Mouse (Mus musculus) limb, embryonic 13.5 days (tissue): Measurements from ENCODE around the gene Ssu72. TPM values are rescaled to one million over a fixed set of nuclear protein-coding genes. Genes with fewer than 3 reads are reported as not detected.
"Not testable (repeated sequence)": the region's sequence is repeated elsewhere in the genome, so short reads cannot be mapped to it uniquely, and the experiment has no call there.

Experiments
- ATAC-seq: fragments of 200-750 bp; cut with Nextera tagmentation; 2 replicates; pipeline ENCODE4 v1.8.0; 2017; ENCODE audit warnings: low read depth, moderate number of reproducible peaks, moderate TSS enrichment; ENCODE audit not compliant: low FRiP score
- H3K27ac ChIP-seq: fragments of 300-500 bp; sonication (generic); 2 replicates; pipeline ENCODE4 v1.5.1; 2015; ENCODE audit warnings: inconsistent platforms, mild to moderate bottlenecking, moderate library complexity
- H3K27me3 ChIP-seq: fragments of 300-500 bp; sonication (generic); 2 replicates; pipeline ENCODE4 v1.6.1; 2015; ENCODE audit warnings: mild to moderate bottlenecking, inconsistent platforms
- H3K36me3 ChIP-seq: fragments of 300-500 bp; sonication (generic); 2 replicates; pipeline ENCODE4 v1.6.1; 2015; ENCODE audit warnings: inconsistent platforms, mild to moderate bottlenecking, moderate library complexity
- H3K4me1 ChIP-seq: fragments of 300-500 bp; sonication (generic); 2 replicates; pipeline ENCODE4 v1.6.1; 2015; ENCODE audit warnings: inconsistent platforms
- H3K4me2 ChIP-seq: fragments of 300-500 bp; sonication (generic); replicated peaks from 2 replicates; pipeline ENCODE4 v1.6.1; 2015; ENCODE audit warnings: inconsistent platforms, mild to moderate bottlenecking, moderate library complexity
- H3K4me3 ChIP-seq: fragments of 300-500 bp; sonication (generic); 2 replicates; pipeline ENCODE4 v1.5.1; 2015; ENCODE audit warnings: moderate library complexity, mild to moderate bottlenecking, inconsistent platforms
- H3K9ac ChIP-seq: fragments of 300-500 bp; sonication (generic); 2 replicates; pipeline ENCODE4 v1.6.1; 2015; ENCODE audit warnings: mild to moderate bottlenecking, inconsistent platforms
- H3K9me3 ChIP-seq: fragments of 300-500 bp; sonication (generic); 2 replicates; pipeline ENCODE4 v1.6.1; 2016; ENCODE audit warnings: inconsistent platforms
- WGBS: fragments of 180-500 bp; shearing (Covaris S2); methylation state at CpG from one replicate; pipeline ENCODE4 v1.1.7; 2015; 5-methylcytosine and 5-hydroxymethylcytosine counted together
- polyA plus RNA-seq: library from polyadenylated mRNA; unstranded; fragments of >200 nt; fragmentation: Nextera tagmentation; extraction: Ambion mirVana; gene quantifications from 2 replicates; pipeline ENCODE4 v1.2.1, GENCODE M21; 2015

Gene Ssu72
- polyA plus RNA-seq, 1 experiment from 2014 or later: 141 TPM

DNA sequence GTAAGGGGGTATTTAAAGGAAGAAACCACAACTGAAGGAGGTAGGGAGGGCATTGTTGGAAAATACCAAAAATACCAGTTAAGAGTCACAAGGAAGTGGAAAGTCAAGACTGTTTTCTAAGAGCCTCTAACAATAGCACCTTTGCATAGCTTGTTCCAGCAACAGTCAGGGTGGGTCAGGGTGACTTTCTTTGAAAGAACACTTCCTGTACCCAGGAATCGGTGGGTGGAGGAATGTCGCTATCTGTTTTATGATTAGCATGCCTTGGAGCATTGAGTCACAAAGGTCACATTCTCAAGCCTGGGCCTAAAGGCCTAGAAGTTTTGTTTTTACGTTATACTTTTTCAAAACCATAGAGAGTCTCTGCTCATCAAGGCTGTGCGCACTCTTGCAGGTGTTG is 16.8 kb upstream of the Ssu72 start:
- H3K36me3 ChIP-seq, H3K9ac ChIP-seq, H3K4me2 ChIP-seq, H3K4me3 ChIP-seq, H3K9me3 ChIP-seq, H3K4me1 ChIP-seq, H3K27me3 ChIP-seq, ATAC-seq, H3K27ac ChIP-seq: not testable (repeated sequence)
- 85% methylated on average over 4 of the region's 4 CpGs for WGBS

DNA sequence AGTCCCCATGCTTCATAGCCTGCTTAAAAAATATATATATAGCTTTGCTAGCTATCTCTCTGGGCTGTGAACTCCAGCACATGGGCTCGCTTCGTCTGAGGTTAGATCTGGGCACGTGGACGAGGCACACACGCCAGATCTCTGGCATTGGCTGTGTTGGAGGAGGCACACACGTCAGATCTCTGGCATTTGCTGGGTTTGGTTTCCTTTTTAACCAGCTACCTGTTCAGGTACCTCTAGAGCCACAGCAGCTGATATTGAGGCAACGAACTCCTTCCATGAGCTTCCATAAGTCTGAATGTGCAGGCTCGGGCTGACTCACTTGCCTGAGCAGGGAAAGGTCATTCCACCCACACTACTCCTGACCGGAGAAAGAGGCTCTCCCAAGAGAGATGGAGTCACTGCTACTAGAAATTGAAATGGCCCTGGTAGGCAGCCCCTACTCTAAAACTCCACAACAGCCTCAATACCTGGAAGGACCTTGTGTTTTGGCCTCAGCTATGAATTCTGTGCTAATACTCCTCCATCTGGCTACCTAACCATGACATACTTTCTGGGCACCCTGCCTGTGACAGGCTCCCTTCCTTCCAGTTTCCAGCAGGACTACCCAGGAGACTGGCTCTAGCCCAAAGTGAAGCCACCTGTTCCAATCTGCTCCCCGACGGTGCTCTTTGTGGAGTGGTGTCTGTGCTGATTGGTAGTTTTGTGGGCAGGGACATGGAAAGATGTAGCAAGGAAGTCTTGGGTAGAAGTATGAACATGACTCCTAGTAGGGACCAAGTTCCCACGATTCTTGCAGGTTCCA is 13.8 kb upstream of the Ssu72 start:
- Histone ChIP-seq H3K4me3 (no peak overlapping the region), H3K9me3 (no peaks in the 10 kb centered on the region), H3K4me2 (no peak overlapping the region), H3K27me3 (peaks cover 8% of the 10 kb centered on the region; the same call in 1 of the 2 replicates), H3K4me1 (peaks cover 9% of the 10 kb centered on the region), H3K27ac (no peak overlapping the region), H3K9ac (no peak overlapping the region), H3K36me3 (no peaks in the 10 kb centered on the region)
- no peak for ATAC-seq
- 79% methylated on average over 12 of the region's 12 CpGs for WGBS

DNA sequence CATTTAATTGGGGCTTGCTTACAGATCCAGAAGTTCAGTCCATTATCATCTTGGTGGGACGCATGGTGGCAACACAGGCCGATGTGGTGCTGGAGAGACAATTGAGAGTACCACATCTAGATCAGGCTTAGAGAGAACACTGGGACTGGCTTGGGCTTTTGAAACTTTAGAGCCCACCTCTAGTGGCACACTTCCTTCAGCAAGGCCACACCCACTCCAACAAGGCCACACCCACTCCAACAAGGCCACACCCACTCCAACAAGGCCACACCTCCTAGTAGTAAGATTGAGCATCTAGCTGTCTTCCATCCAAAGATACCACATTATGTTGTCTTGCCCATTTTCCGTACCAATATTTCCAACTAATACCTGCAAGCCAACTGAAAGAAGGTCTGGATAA is 12.2 kb upstream of the Ssu72 start:
- no peak overlapping the region for H3K4me2 ChIP-seq
- peaks cover 21% of the 10 kb centered on the region for H3K4me1 ChIP-seq
- H3K27ac ChIP-seq: no peak overlapping the region
- H3K9me3 ChIP-seq: no peaks in the 10 kb centered on the region
- 96% methylated on average over 3 of the region's 3 CpGs for WGBS
- no peak overlapping the region for H3K9ac ChIP-seq
- peaks cover 12% of the 10 kb centered on the region; the same call in 1 of the 2 replicates for H3K27me3 ChIP-seq
- no peak for ATAC-seq
- H3K4me3 ChIP-seq: no peak overlapping the region
- no peaks in the 10 kb centered on the region for H3K36me3 ChIP-seq

DNA sequence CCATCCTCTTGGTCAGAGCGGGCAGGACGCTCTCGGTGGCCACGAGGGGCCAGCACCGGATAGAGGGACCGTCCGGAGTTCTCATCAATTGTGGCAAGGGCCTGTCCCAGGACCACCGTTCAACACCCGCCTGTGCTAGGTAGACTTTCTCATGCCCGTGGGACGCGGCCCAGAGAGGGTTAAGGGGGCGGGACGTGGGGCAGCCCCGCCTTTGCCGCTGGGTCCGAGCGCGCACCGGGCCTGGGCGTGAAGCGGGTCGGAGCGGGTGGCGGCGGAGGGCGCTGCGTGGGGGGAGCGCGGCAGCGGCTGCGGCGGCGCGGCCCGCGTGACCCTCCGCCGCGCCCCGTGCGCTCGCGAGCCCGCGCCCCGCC is 10.5 kb upstream of the Ssu72 start, which contains the start of gene Fndc10:
Gene Fndc10, plus strand, starts transcription at position 232 of the 371 bp plus-strand sequence.
- Histone ChIP-seq H3K36me3 (no peaks in the 10 kb centered on the region), H3K4me3 (peak within 1 kb of the TSS; percentile 69), H3K4me1 (peaks cover 21% of the 10 kb centered on the region), H3K9ac (peak within 1 kb of the TSS; percentile 82), H3K9me3 (no peaks in the 10 kb centered on the region), H3K27me3 (peaks cover 12% of the 10 kb centered on the region; the same call in 1 of the 2 replicates), H3K27ac (peak within 1 kb of the TSS; percentile 78; the same call in 1 of the 2 replicates), H3K4me2 (peak within 1 kb of the TSS; percentile 94)
- peak; percentile 87 for ATAC-seq
- under 1% methylated on average over 23 of the region's 47 CpGs for WGBS

DNA sequence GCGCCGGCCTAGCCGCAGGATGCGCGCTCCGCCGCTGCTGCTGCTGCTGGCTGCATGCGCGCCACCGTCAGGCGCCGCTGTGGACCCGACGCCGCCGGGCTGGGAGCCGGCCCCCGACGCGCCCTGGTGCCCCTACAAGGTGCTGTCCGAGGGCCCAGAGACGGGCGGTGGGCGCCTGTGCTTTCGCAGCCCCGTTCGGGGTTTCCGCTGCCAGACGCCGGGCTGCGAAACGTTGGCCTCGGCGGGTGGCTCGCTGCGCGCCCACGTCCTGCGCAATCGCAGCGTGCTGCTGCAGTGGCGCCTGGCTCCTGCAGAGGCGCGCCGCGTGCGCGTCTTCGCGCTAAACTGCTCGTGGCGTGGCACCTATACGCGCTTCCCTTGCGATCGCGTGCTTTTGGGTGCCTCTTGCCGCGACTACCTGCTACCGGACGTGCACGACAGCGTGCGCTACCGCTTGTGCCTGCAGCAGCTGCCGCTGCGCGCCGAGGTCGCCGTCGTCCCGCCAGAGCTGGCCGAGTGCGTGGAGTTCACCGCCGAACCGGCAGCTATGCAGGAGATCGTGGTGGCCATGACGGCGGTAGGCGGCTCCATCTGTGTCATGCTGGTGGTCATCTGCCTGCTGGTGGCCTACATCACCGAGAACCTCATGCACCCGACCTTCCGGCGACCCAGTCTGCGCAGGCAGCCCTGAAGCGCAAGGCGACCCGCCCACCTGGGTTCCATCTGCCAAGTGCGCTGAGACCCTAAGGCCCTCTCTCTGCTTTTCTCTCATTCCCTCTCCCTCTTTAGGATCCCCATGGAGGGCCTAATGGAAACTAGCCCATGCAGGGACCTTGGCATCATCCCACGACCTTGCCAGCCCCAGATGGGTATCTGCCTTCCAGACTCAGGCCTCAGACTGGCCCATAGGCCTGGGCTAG is 9.9 kb upstream of the Ssu72 start:
- H3K9ac ChIP-seq: peak overlapping the region; percentile 82
- H3K9me3 ChIP-seq: no peaks in the 10 kb centered on the region
- peak; percentile 83 for ATAC-seq
- peaks cover 21% of the 10 kb centered on the region for H3K4me1 ChIP-seq
- H3K4me2 ChIP-seq: peak overlapping the region; percentile 94
- H3K27me3 ChIP-seq: peaks cover 12% of the 10 kb centered on the region; the same call in 1 of the 2 replicates
- peak overlapping the region; percentile 69 for H3K4me3 ChIP-seq
- peak overlapping the region; percentile 78; the same call in 1 of the 2 replicates for H3K27ac ChIP-seq
- 1% methylated on average over 87 of the region's 92 CpGs for whole genome bisulfite sequencing
- no peaks in the 10 kb centered on the region for H3K36me3 ChIP-seq

DNA sequence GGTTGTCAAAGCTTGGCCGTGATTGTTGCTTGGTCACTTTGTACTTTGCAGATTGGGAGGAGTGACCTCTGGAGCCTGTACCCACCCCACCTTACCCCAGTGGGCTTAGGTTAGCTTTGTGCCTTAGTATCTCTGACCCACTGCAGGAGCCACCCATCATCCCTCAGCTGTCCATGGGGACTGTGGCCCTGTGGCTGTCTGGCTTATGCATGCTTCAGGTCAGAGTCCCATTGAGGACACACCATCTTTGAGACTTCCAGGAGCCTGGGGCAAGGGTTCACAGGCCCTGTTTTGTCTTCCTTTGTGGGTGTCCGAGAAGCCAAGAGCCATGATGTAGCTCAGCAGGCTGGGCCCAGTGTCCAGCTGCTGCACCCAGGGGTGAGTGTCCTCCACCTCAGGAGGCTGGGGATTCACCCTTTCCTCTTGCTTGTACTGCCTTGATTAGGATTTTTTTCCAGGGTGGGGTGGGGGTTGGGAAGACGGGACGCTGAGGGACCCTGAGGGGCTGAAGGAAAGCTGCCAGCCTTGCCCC is 9.0 kb upstream of the Ssu72 start:
- ATAC-seq: no peak
- peaks cover 12% of the 10 kb centered on the region; the same call in 1 of the 2 replicates for H3K27me3 ChIP-seq
- peak overlapping the region; percentile 69 for H3K4me3 ChIP-seq
- H3K4me2 ChIP-seq: peak overlapping the region; percentile 94
- H3K9me3 ChIP-seq: no peaks in the 10 kb centered on the region
- H3K36me3 ChIP-seq: no peaks in the 10 kb centered on the region
- peak overlapping the region; percentile 82 for H3K9ac ChIP-seq
- H3K27ac ChIP-seq: no peak overlapping the region
- H3K4me1 ChIP-seq: peaks cover 21% of the 10 kb centered on the region
- 81% methylated on average over 4 of the region's 4 CpGs for WGBS

DNA sequence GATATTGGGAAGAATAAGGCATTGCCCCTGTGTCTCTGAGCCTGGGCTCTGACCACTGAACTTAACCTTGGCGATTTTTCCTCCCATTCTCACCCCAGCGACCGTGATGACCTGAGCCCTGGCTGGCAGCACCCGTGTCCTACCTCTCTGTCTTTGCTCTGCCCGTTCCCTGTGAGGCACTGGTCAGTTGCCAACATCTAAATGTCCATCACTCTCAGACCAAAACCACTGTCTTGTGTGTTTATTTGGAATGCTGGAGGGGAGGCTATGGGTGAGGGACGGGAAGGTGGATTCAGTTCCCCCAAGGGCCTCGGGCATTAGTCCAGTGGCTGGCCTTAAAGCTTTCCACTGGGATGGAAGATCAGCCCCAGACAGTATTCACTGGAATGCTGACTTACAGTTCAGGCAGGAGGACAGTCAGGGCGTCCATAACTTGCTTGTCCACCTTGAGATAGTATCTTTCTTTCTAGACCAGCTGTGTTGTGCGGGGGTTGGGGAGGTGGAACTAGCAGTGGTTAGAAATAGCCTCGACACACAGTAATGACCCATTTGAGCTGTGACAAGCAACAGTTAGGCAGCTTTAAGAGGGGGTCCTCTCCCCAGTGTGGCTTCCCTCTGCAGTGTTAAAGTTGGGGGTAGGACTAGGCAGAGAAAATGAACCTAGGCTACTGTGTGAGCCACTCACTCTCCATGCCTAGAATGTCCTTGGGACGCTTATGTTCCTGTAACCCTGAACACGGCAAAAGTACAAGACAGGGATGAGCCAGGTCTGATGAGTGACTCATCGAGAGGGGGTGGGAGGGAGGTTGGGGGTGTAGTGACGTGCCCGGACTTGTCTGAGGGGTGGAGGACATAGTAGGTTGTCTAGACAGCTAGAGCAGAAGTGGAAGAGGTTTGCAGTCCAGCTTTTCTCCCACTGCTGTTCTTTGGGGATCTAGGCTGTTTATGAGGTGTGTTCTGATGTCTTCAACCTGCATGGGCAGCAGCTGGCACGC is 8.0 kb upstream of the Ssu72 start:
- peak overlapping the region; percentile 7; the same call in 1 of the 2 replicates for H3K4me3 ChIP-seq
- peaks cover 21% of the 10 kb centered on the region for H3K4me1 ChIP-seq
- H3K4me2 ChIP-seq: peak overlapping the region; percentile 94
- no peaks in the 10 kb centered on the region for H3K9me3 ChIP-seq
- peak overlapping the region; percentile 39; the same call in 1 of the 2 replicates for H3K9ac ChIP-seq
- peaks cover 12% of the 10 kb centered on the region; the same call in 1 of the 2 replicates for H3K27me3 ChIP-seq
- ATAC-seq: no peak
- WGBS: 71% methylated on average over 16 of the region's 16 CpGs
- H3K27ac ChIP-seq: no peak overlapping the region
- no peaks in the 10 kb centered on the region for H3K36me3 ChIP-seq

DNA sequence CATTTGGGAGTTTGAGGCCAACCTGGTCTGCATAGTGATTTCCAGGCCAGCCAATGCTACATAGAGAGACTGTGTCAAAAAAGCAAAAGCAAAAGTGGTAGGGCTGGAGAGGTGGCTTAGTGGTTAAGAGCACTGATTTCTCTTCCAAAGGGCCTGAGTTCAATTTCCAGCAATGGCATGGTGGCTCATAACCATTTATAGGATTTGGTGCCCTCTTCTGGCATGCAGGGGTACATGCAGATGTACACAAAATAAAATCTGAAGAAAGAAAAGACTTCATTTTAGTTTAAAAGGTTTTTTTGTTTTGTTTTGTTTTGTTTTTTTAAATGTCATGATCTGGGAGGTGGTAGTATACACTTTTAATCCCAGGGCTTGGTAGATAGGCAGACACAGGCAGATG is 4.2 kb upstream of the Ssu72 start:
- Histone ChIP-seq H3K4me1 (peaks cover 15% of the 10 kb centered on the region), H3K27me3 (peaks cover 7% of the 10 kb centered on the region; the same call in 1 of the 2 replicates), H3K9me3 (no peaks in the 10 kb centered on the region), H3K27ac (no peak overlapping the region), H3K4me2 (no peak overlapping the region), H3K36me3 (no peaks in the 10 kb centered on the region), H3K4me3 (no peak overlapping the region), H3K9ac (no peak overlapping the region)
- no peak for ATAC-seq

DNA sequence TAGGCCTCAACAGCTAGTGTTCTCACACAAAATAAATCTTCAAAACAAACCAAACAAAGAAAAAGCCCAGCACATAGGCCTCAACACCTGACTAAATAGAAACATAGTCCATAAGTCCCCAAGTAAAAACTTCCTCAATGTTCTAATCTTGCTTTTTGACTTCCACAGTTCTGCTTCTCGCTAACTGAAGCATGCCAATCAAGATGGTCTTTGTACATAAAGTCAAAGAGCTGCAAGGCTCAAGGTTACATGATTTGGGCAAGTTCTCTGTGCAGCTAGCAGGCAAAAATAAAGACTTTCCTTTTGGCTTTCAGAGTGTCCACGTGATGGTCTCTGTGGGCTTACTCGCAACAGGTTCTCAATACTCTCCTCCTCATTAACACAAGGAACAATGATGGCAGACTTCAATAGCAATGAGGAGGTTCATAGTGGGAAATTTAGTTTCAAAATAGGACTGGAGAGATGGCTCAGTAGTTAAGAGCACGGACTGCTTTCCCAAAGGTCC is 1.1 kb upstream of the Ssu72 start:
- no peaks in the 10 kb centered on the region for H3K9me3 ChIP-seq
- H3K27ac ChIP-seq: no peak overlapping the region
- ATAC-seq: no peak
- no peak overlapping the region for H3K4me3 ChIP-seq
- 91% methylated on average over 4 of the region's 4 CpGs for WGBS
- no peaks in the 10 kb centered on the region for H3K27me3 ChIP-seq
- H3K36me3 ChIP-seq: no peaks in the 10 kb centered on the region
- peaks cover 11% of the 10 kb centered on the region for H3K4me1 ChIP-seq
- no peak overlapping the region for H3K9ac ChIP-seq
- no peak overlapping the region for H3K4me2 ChIP-seq

DNA sequence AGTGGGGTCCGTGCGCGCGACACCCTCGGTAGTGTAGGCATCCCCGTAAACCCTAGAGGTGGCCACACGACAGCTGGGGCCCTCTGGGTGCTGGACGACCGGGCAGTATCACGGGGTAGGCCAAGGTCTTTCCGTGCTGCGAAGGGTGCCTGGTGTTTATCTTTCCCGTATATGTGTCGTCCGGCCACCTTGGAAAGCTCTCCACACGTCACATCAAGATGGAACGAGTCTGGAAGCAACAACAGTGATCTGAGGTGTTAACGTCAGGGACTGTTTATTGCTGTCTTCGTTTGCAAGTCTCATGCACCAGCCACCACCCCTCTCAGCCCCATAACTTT is 961 bp downstream of the Ssu72 start:
- Histone ChIP-seq H3K4me1 (peaks cover 22% of the 10 kb centered on the region), H3K36me3 (no peaks in the 10 kb centered on the region), H3K4me3 (peak overlapping the region; percentile 92), H3K9me3 (no peaks in the 10 kb centered on the region), H3K9ac (peak overlapping the region; percentile 93), H3K27me3 (no peaks in the 10 kb centered on the region), H3K27ac (peak overlapping the region; percentile 94), H3K4me2 (peak overlapping the region; percentile 82)
- 0% methylated on average over 19 of the region's 19 CpGs for WGBS
- no peak for ATAC-seq

DNA sequence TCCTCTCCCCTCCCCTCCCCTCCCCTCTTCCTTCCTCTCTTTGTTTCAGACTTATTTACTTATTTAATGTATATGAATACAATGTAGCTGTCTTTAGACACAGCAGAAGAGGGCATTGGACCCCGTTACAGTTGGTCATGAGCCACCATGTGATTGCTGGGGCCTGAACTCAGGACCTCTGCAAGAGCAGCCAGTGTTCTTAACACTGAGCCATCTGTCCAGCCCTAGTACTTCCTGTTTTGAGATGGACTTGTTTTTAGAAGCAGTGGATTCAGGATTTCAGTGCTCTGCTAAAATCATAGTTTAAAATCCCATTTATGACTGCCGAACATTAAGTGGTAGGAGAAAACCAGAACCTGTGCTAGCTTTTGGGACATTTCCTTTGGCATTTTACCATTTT is 4.0 kb downstream of the Ssu72 start:
- Histone ChIP-seq H3K9ac (no peak overlapping the region), H3K9me3 (no peaks in the 10 kb centered on the region), H3K27me3 (no peaks in the 10 kb centered on the region), H3K4me1 (peaks cover 25% of the 10 kb centered on the region), H3K27ac (no peak overlapping the region), H3K4me2 (no peak overlapping the region), H3K36me3 (no peaks in the 10 kb centered on the region), H3K4me3 (no peak overlapping the region)
- 82% methylated on average over 2 of the region's 2 CpGs for WGBS
- ATAC-seq: no peak
